In genomic region chr13:37964128-37965087, GRCm38 (mm10) we compare ENCODE assay signal across 7 mouse cellular contexts. TPM values are rescaled to one million over a fixed set of nuclear protein-coding genes. Genes with fewer than 3 reads are reported as not detected.
DNase-seq lines count a peak whose midpoint lies in the region; ATAC-seq and TF ChIP-seq lines count a peak whose summit lies in the region.

No protein-coding gene starts in this region.

- WGBS in lung, postnatal 0 days: 35% methylated on average over 20 of the region's 20 CpGs
- 44% methylated on average over 20 of the region's 20 CpGs for WGBS in limb, embryonic 15.5 days
- 70% methylated on average over 20 of the region's 20 CpGs for WGBS in small intestine, adult 2 months

- peaks cover 5% of the 10 kb centered on the region; the same call in 1 of the 2 replicates for H3K4me1 ChIP-seq in lung, postnatal 0 days (ENCODE audit: insufficient read depth, low read depth, low read length)
- peaks cover 33% of the 10 kb centered on the region for H3K4me1 ChIP-seq in limb, embryonic 15.5 days
- H3K4me1 ChIP-seq in small intestine, adult 2 months (ENCODE audit: control insufficient read depth, insufficient read depth, insufficient read length, low read length): peaks cover 4% of the 10 kb centered on the region

- ATAC-seq in lung, postnatal 0 days: no peak
- peak; percentile 32; the same call in 1 of the 2 replicates for ATAC-seq in erythroblast, adult 5-6 weeks (replicated peaks; ENCODE audit: low FRiP score, poor library complexity, severe bottlenecking)
- no peak for ATAC-seq in limb, embryonic 15.5 days (ENCODE audit: insufficient number of reproducible peaks, low FRiP score, low TSS enrichment, low read depth)

- H3K27me3 ChIP-seq in lung, postnatal 0 days (replicated peaks; ENCODE audit: insufficient read depth, low read length): no peaks in the 10 kb centered on the region
- no peaks in the 10 kb centered on the region for H3K27me3 ChIP-seq in limb, embryonic 15.5 days
- no peaks in the 10 kb centered on the region for H3K27me3 ChIP-seq in small intestine, adult 2 months (ENCODE audit: control insufficient read depth, insufficient read depth, low read length)

- no peak for DNase-seq in lung, postnatal 0 days (ENCODE audit: low spot score)
- DNase-seq in lung, adult 18-20 months: no peak
- DNase-seq in urinary bladder, postnatal 14 days (ENCODE audit: low spot score): no peak
- no peak for DNase-seq in thymus, adult 18-20 months

- peak overlapping the region; percentile 59 for H3K4me2 ChIP-seq in lung, postnatal 0 days (replicated peaks; ENCODE audit: low read depth, low read length)
- H3K4me2 ChIP-seq in limb, embryonic 15.5 days: peak overlapping the region; percentile 61

- no peak for TF ChIP-seq EP300 in lung, postnatal 0 days (IDR thresholded peaks at IDR 0.05)

- H3K4me3 ChIP-seq in lung, postnatal 0 days (ENCODE audit: low read depth, low read length): peak overlapping the region; percentile 35
- H3K4me3 ChIP-seq in limb, embryonic 15.5 days: peak overlapping the region; percentile 45
- 0 out of 2 replicates have a peak overlapping the region, but pooled peaks have one; percentile 11 for H3K4me3 ChIP-seq in small intestine, adult 2 months (ENCODE audit: low read depth, low read length)

- no peaks in the 10 kb centered on the region for H3K36me3 ChIP-seq in lung, postnatal 0 days (ENCODE audit: insufficient read depth, low read length)
- no peaks in the 10 kb centered on the region for H3K36me3 ChIP-seq in limb, embryonic 15.5 days
- H3K36me3 ChIP-seq in small intestine, adult 2 months (ENCODE audit: control insufficient read depth, insufficient read depth, low read length): no peaks in the 10 kb centered on the region

- no peaks in the 10 kb centered on the region for H3K9me3 ChIP-seq in lung, postnatal 0 days (ENCODE audit: low read length)
- no peaks in the 10 kb centered on the region for H3K9me3 ChIP-seq in limb, embryonic 15.5 days

- TF ChIP-seq CTCF in lung, postnatal 0 days (IDR thresholded peaks at IDR 0.05): no peak
- no peak for TF ChIP-seq CTCF in small intestine, adult 2 months (IDR thresholded peaks at IDR 0.05; ENCODE audit: extremely low read depth, insufficient read length, insufficient replicate concordance, low read depth, low read length)

- no peak for TF ChIP-seq POLR2A in small intestine, adult 2 months (IDR thresholded peaks at IDR 0.05; ENCODE audit: low read depth, low read length)

- 0 out of 2 replicates have a peak overlapping the region, but pooled peaks have one; percentile 16 for H3K9ac ChIP-seq in lung, postnatal 0 days (replicated peaks; ENCODE audit: low read depth)
- 0 out of 2 replicates have a peak overlapping the region, but pooled peaks have one; percentile 17 for H3K9ac ChIP-seq in limb, embryonic 15.5 days

- H3K27ac ChIP-seq in lung, postnatal 0 days (ENCODE audit: low read length): peak overlapping the region; percentile 43
- 0 out of 2 replicates have a peak overlapping the region, but pooled peaks have one; percentile 19 for H3K27ac ChIP-seq in limb, embryonic 15.5 days
- no peak overlapping the region for H3K27ac ChIP-seq in small intestine, adult 2 months (ENCODE audit: insufficient read depth, low read depth, low read length)

RNA-seq across cellular contexts. Expression of gene Ssr1, which starts 29.6 kb away (rescaled TPM):
- polyA plus RNA-seq in lung, postnatal 0 days (2015; fragmentation: Nextera tagmentation; extraction: Ambion mirVana): 95.5 and 96.2 TPM in 2 replicates
- 37.0 and 44.4 TPM in 2 replicates for total RNA-seq in erythroblast, adult 5-6 weeks (2015; ENCODE audit: low replicate concordance)
- 37.4 and 46.7 TPM in 2 replicates for total RNA-seq in erythroblast, adult 5-6 weeks (2017; ENCODE audit: low replicate concordance)
- 152 TPM in 2 replicates for polyA plus RNA-seq in limb, embryonic 15.5 days (2015; fragmentation: Nextera tagmentation; extraction: Ambion mirVana)
- polyA plus RNA-seq in small intestine, adult 2 months (2012; rRNA removed): 1.8 and 3.0 TPM in 2 replicates

Comparison
In these comparisons a context has a peak if more than half of its experiments do, and no peak if none do; other contexts are left out.
1. RNA of gene Ssr1, which starts 29.6 kb away (polyA plus RNA-seq): 152 TPM in limb, embryonic 15.5 days and 95.5 to 96.2 TPM in lung, postnatal 0 days; 1.8 to 3.0 TPM in small intestine, adult 2 months; every median in the first group is over 10 times any median in the second.
2. Peak in every context shown above with its lines, with median percentiles within 50 percentile points of each other: H3K4me3 ChIP-seq.